Comparison of ENCODE assay signal across 25 mouse cellular contexts in genomic region chr11:98012831-98013230, GRCm38 (mm10). TPM values are rescaled to one million over a fixed set of nuclear protein-coding genes. Genes with fewer than 3 reads are reported as not detected.
DNase-seq lines count a peak whose midpoint lies in the region; ATAC-seq and TF ChIP-seq lines count a peak whose summit lies in the region.
"Had no signal": no experiment of that assay in that cellular context is flagged by ENCODE, and none has a peak within 500 bp of the region (broad histone marks: within the 10 kb centered on the region; RNA-seq: fewer than 3 reads in every experiment).

No protein-coding gene starts in this region.

- 81% methylated on average over 10 of the region's 10 CpGs for WGBS in embryonic facial prominence, embryonic 10.5 days
- WGBS in midbrain, embryonic 14.5 days: 84% methylated on average over 10 of the region's 10 CpGs

- H3K4me1 ChIP-seq in ES-Bruce4 (ENCODE audit: control insufficient read depth, insufficient read depth, low read length): no peaks in the 10 kb centered on the region
- peaks cover 2 to 17% of the 10 kb centered on the region in 2 experiments; a peak in 3 of 4 replicates for H3K4me1 ChIP-seq in ES-E14 (ENCODE audit: control insufficient read depth in 2 of 2, insufficient read depth in 2 of 2, low read length in 2 of 2, poor library complexity in 1 of 2)
- peaks cover 18% of the 10 kb centered on the region for H3K4me1 ChIP-seq in embryonic facial prominence, embryonic 10.5 days
- no peaks in the 10 kb centered on the region for H3K4me1 ChIP-seq in midbrain, embryonic 14.5 days (ENCODE audit: control insufficient read depth, insufficient read depth, low read length)
- H3K4me1 ChIP-seq: hindbrain, embryonic 15.5 days had no signal

- no peak for TF ChIP-seq POLR2A in ES-Bruce4 (IDR thresholded peaks at IDR 0.05; ENCODE audit: insufficient read depth, low read length)

- in situ Hi-C loops in ES-E14 (cut with MboI; ENCODE audit: low sequenced_read_pairs in 2 of 2, unreplicated experiment in 2 of 2): no loop called here

- H3K27ac ChIP-seq in left cerebral cortex, adult 2 months: peak overlapping the region; percentile 66
- H3K27ac ChIP-seq in ES-Bruce4 (ENCODE audit: insufficient read depth, low read length) (no peak overlapping the region), ES-E14 (ENCODE audit: insufficient read depth, low read depth, low read length, poor library complexity, severe bottlenecking) (peak overlapping the region; percentile 38; the same call in 1 of the 2 replicates)
- no peak overlapping the region for H3K27ac ChIP-seq in embryonic facial prominence, embryonic 10.5 days (replicated peaks)
- no peak overlapping the region for H3K27ac ChIP-seq in midbrain, embryonic 14.5 days (replicated peaks; ENCODE audit: low read depth, low read length)
- H3K27ac ChIP-seq: forebrain, embryonic 10.5 days; heart, embryonic 10.5 days; hindbrain, embryonic 12.5 days; hindbrain, embryonic 15.5 days had no signal

- H3K9me3 ChIP-seq in ES-Bruce4 (replicated peaks; ENCODE audit: control insufficient read depth, insufficient read depth, low read length, poor library complexity, severe bottlenecking) (no peaks in the 10 kb centered on the region), ES-E14 (ENCODE audit: control insufficient read depth, insufficient read depth, low read depth, low read length) (no peaks in the 10 kb centered on the region)
- H3K9me3 ChIP-seq in embryonic facial prominence, embryonic 10.5 days: no peaks in the 10 kb centered on the region
- H3K9me3 ChIP-seq in midbrain, embryonic 14.5 days (ENCODE audit: control insufficient read depth, low read length): no peaks in the 10 kb centered on the region
- H3K9me3 ChIP-seq: forebrain, embryonic 10.5 days; heart, embryonic 10.5 days; hindbrain, embryonic 12.5 days; hindbrain, embryonic 15.5 days had no signal

- H3K27me3 ChIP-seq in ES-Bruce4 (ENCODE audit: control insufficient read depth, insufficient read depth, low read length, poor library complexity, severe bottlenecking): no peaks in the 10 kb centered on the region
- peaks cover 17% of the 10 kb centered on the region for H3K27me3 ChIP-seq in embryonic facial prominence, embryonic 10.5 days (replicated peaks; ENCODE audit: low read depth, poor library complexity, severe bottlenecking)
- no peaks in the 10 kb centered on the region for H3K27me3 ChIP-seq in midbrain, embryonic 14.5 days (ENCODE audit: control insufficient read depth, insufficient read depth, low read length)
- H3K27me3 ChIP-seq: hindbrain, embryonic 12.5 days; hindbrain, embryonic 15.5 days had no signal

- H3K36me3 ChIP-seq in ES-Bruce4 (ENCODE audit: control insufficient read depth, insufficient read depth, low read length, poor library complexity, severe bottlenecking) (no peaks in the 10 kb centered on the region), ES-E14 (ENCODE audit: control insufficient read depth, insufficient read depth, low read length, poor library complexity, severe bottlenecking) (peaks cover 22% of the 10 kb centered on the region; the same call in 1 of the 2 replicates)
- peaks cover 69% of the 10 kb centered on the region for H3K36me3 ChIP-seq in embryonic facial prominence, embryonic 10.5 days (replicated peaks)
- peaks cover 91% of the 10 kb centered on the region for H3K36me3 ChIP-seq in midbrain, embryonic 14.5 days (ENCODE audit: control insufficient read depth, insufficient read depth, low read length)

- H3K9ac ChIP-seq in ES-Bruce4 (ENCODE audit: low read depth, poor library complexity, severe bottlenecking): no peak overlapping the region
- peak overlapping the region; percentile 48; the same call in 1 of the 2 replicates for H3K9ac ChIP-seq in ES-E14 (ENCODE audit: insufficient read depth, low read depth, low read length, poor library complexity, severe bottlenecking)
- no peak overlapping the region for H3K9ac ChIP-seq in midbrain, embryonic 14.5 days (replicated peaks; ENCODE audit: low read length)
- H3K9ac ChIP-seq: forebrain, postnatal 0 days; hindbrain, embryonic 12.5 days; hindbrain, embryonic 15.5 days had no signal

- intact Hi-C loops in left cerebral cortex, adult 2 months (cut with DNase I): no loop called here
- intact Hi-C loops in left cerebral cortex, postnatal 36 days (cut with DNase I): no loop called here

- TF ChIP-seq CTCF in left cerebral cortex, adult 2 months (IDR thresholded peaks at IDR 0.05): no peak
- TF ChIP-seq CTCF in ES-Bruce4 (IDR thresholded peaks at IDR 0.05; ENCODE audit: low read depth, low read length): no peak

- DNase-seq in left cerebral cortex, adult 2 months (ENCODE audit: extremely low spot score in 1 of 2, low spot score in 2 of 2): peak in 1 of 2 experiments; percentile 13
- DNase-seq in left cerebral cortex, postnatal 36 days (ENCODE audit: low spot score in 2 of 2): no peak
- no peak for DNase-seq in ES-E14 (ENCODE audit: low read depth, low spot score)
- DNase-seq in embryonic facial prominence, embryonic 10.5 days (ENCODE audit: low spot score): no peak
- no peak for DNase-seq in midbrain, embryonic 14.5 days
- DNase-seq in cerebellum, adult 11 months: no peak
- DNase-seq: adrenal gland, adult 2 months; adrenal gland, postnatal 14 days; cerebellum, adult 11-12 months; cerebellum, adult 8-10 months; cerebellum, postnatal 10 days; cerebellum, postnatal 36 days; embryo, embryonic 11 days; forebrain, postnatal 0 days; gastrocnemius, postnatal 25 days; heart, adult 18-20 months had no signal

- no peak for TF ChIP-seq EP300 in ES-Bruce4 (IDR thresholded peaks at IDR 0.05; ENCODE audit: insufficient read depth, low read depth, low read length)

- H3K4me2 ChIP-seq in midbrain, embryonic 14.5 days (ENCODE audit: low read length): no peak overlapping the region
- H3K4me2 ChIP-seq: hindbrain, embryonic 12.5 days; hindbrain, embryonic 15.5 days had no signal

- no peak overlapping the region for H3K4me3 ChIP-seq in left cerebral cortex, adult 2 months
- H3K4me3 ChIP-seq in ES-Bruce4 (ENCODE audit: low read depth, low read length) (peak overlapping the region; percentile 48), ES-E14 (ENCODE audit: insufficient read depth in 1 of 2, low read depth in 1 of 2, low read length in 2 of 2, poor library complexity in 1 of 2, severe bottlenecking in 1 of 2) (peak overlapping the region; percentile 16 to 55)
- 0 out of 2 replicates have a peak overlapping the region, but pooled peaks have one; percentile 16 for H3K4me3 ChIP-seq in embryonic facial prominence, embryonic 10.5 days
- no peak overlapping the region for H3K4me3 ChIP-seq in midbrain, embryonic 14.5 days (replicated peaks; ENCODE audit: low read depth, low read length)
- H3K4me3 ChIP-seq: forebrain, embryonic 10.5 days; hindbrain, embryonic 12.5 days; hindbrain, embryonic 15.5 days had no signal

- no peak for ATAC-seq in midbrain, embryonic 14.5 days (ENCODE audit: low FRiP score, low TSS enrichment)
- ATAC-seq: CD4-positive, CD25-positive, alpha-beta regulatory T cell, adult 4 months; forebrain, embryonic 14.5 days; forebrain, postnatal 0 days; intestine, postnatal 0 days had no signal

TF ChIP-seq in ES-E14, 5 proteins besides CTCF, POLR2A, EP300 and RAD21 (continues in another document):
- TF ChIP-seq CHD2 (IDR thresholded peaks at IDR 0.05; ENCODE audit: low read depth, low read length) (no peak), MAFK (IDR thresholded peaks at IDR 0.05; ENCODE audit: insufficient read depth, low read depth, low read length) (no peak), HCFC1 (IDR thresholded peaks at IDR 0.05; ENCODE audit: borderline replicate concordance, insufficient read depth, low read length) (no peak), ZC3H11A (IDR thresholded peaks at IDR 0.05; ENCODE audit: borderline replicate concordance, low read depth, low read length) (no peak)

RNA-seq across cellular contexts. Expression of gene Cacnb1, which starts 10.0 kb away (rescaled TPM):
- 100 to 1,000 TPM; 150 to 170 TPM for total RNA-seq in left cerebral cortex, adult 2 months (2021)
- 100 to 1,000 TPM; 149 to 163 TPM for total RNA-seq in left cerebral cortex, postnatal 36 days (2021)
- 5.2 and 6.3 TPM in 2 replicates for polyA plus RNA-seq in ES-Bruce4 (2011; ENCODE audit: insufficient read depth, insufficient read length, low read depth, missing spikeins)
- 6.2 and 12.0 TPM in 2 replicates for total RNA-seq in ES-E14 (2012; rRNA removed)
- polyA plus RNA-seq in embryonic facial prominence, embryonic 10.5 days (2016; fragmentation: Nextera tagmentation; extraction: Ambion mirVana): 5.3 and 5.7 TPM in 2 replicates
- 40.6 and 61.2 TPM in 2 replicates for polyA plus RNA-seq in midbrain, embryonic 14.5 days (2014; fragmentation: Nextera tagmentation; extraction: Ambion mirVana)

RNA-seq across cellular contexts. Expression of gene Rpl19, which starts 13.7 kb away (rescaled TPM):
- 100 to 1,000 TPM; 560 to 591 TPM for total RNA-seq in left cerebral cortex, adult 2 months (2021)
- total RNA-seq in left cerebral cortex, postnatal 36 days (2021): 100 to 1,000 TPM; 524 to 620 TPM
- polyA plus RNA-seq in ES-Bruce4 (2011; ENCODE audit: insufficient read depth, insufficient read length, low read depth, missing spikeins): 2,020 and 2,244 TPM in 2 replicates
- total RNA-seq in ES-E14 (2012; rRNA removed): 3,222 and 3,264 TPM in 2 replicates
- polyA plus RNA-seq in embryonic facial prominence, embryonic 10.5 days (2016; fragmentation: Nextera tagmentation; extraction: Ambion mirVana): 1,206 and 1,219 TPM in 2 replicates
- 685 and 710 TPM in 2 replicates for polyA plus RNA-seq in midbrain, embryonic 14.5 days (2014; fragmentation: Nextera tagmentation; extraction: Ambion mirVana)

RNA-seq across cellular contexts. Expression of gene Arl5c, which starts 16.9 kb away (rescaled TPM):
- total RNA-seq in left cerebral cortex, adult 2 months (2021): 1 to 10 TPM; 1.2 TPM
- total RNA-seq in left cerebral cortex, postnatal 36 days (2021): 1 to 10 TPM in 1 of 2 experiments, under 1 TPM in 1; 0.93 to 1.7 TPM
- polyA plus RNA-seq in ES-Bruce4 (2011; ENCODE audit: insufficient read depth, insufficient read length, low read depth, missing spikeins): 2.8 and 3.6 TPM in 2 replicates
- total RNA-seq in ES-E14 (2012; rRNA removed): 2.9 and 4.4 TPM in 2 replicates
- polyA plus RNA-seq in embryonic facial prominence, embryonic 10.5 days (2016; fragmentation: Nextera tagmentation; extraction: Ambion mirVana): 15.6 and 19.2 TPM in 2 replicates
- polyA plus RNA-seq in midbrain, embryonic 14.5 days (2014; fragmentation: Nextera tagmentation; extraction: Ambion mirVana): 7.1 and 12.1 TPM in 2 replicates

RNA-seq across cellular contexts. Expression of gene Plxdc1, which starts 26.6 kb away (rescaled TPM):
- 10 to 100 TPM; 35.2 to 37.1 TPM for total RNA-seq in left cerebral cortex, adult 2 months (2021)
- total RNA-seq in left cerebral cortex, postnatal 36 days (2021): 10 to 100 TPM; 26.3 to 39.3 TPM
- 3.0 and 3.3 TPM in 2 replicates for polyA plus RNA-seq in ES-Bruce4 (2011; ENCODE audit: insufficient read depth, insufficient read length, low read depth, missing spikeins)
- 2.5 and 4.3 TPM in 2 replicates for total RNA-seq in ES-E14 (2012; rRNA removed)
- 0.07 and 0.13 TPM in 2 replicates for polyA plus RNA-seq in embryonic facial prominence, embryonic 10.5 days (2016; fragmentation: Nextera tagmentation; extraction: Ambion mirVana)
- 0.96 and 1.2 TPM in 2 replicates for polyA plus RNA-seq in midbrain, embryonic 14.5 days (2014; fragmentation: Nextera tagmentation; extraction: Ambion mirVana)
- polyA plus RNA-seq: heart, embryonic 10.5 days had no signal

RNA-seq across cellular contexts. Expression of gene Stac2, which starts 40.4 kb away (rescaled TPM):
- total RNA-seq in left cerebral cortex, adult 2 months (2021): 10 to 100 TPM; 97.3 to 99.9 TPM
- total RNA-seq in left cerebral cortex, postnatal 36 days (2021): 100 to 1,000 TPM in 1 of 2 experiments, 10 to 100 TPM in 1; 69.6 to 102 TPM
- polyA plus RNA-seq in ES-Bruce4 (2011; ENCODE audit: insufficient read depth, insufficient read length, low read depth, missing spikeins): 5.6 and 9.6 TPM in 2 replicates
- total RNA-seq in ES-E14 (2012; rRNA removed): 2.1 and 3.8 TPM in 2 replicates
- polyA plus RNA-seq in embryonic facial prominence, embryonic 10.5 days (2016; fragmentation: Nextera tagmentation; extraction: Ambion mirVana): 0.25 and 0.47 TPM in 2 replicates
- polyA plus RNA-seq in midbrain, embryonic 14.5 days (2014; fragmentation: Nextera tagmentation; extraction: Ambion mirVana): 2.9 and 4.1 TPM in 2 replicates
- total RNA-seq: hematopoietic stem cell, adult 5-6 weeks had no signal
- polyA plus RNA-seq: CD4-positive, CD25-positive, alpha-beta regulatory T cell, adult 4 months had no signal

Comparison
In these comparisons a context has a peak if more than half of its experiments do, and no peak if none do; other contexts are left out.
1. H3K27ac ChIP-seq: peak in left cerebral cortex, adult 2 months (single experiment) and ES-E14 (single experiment); none in ES-Bruce4 (single experiment), embryonic facial prominence, embryonic 10.5 days (single experiment) and midbrain, embryonic 14.5 days (single experiment).
2. H3K4me3 ChIP-seq: peak in ES-Bruce4 (single experiment), ES-E14 (2 of 2) and embryonic facial prominence, embryonic 10.5 days (single experiment); none in left cerebral cortex, adult 2 months (single experiment) and midbrain, embryonic 14.5 days (single experiment).
3. RNA of gene Cacnb1, which starts 10.0 kb away (total RNA-seq): 150 to 170 TPM in left cerebral cortex, adult 2 months and 149 to 163 TPM in left cerebral cortex, postnatal 36 days; 6.2 to 12.0 TPM in ES-E14; every median in the first group is over 10 times any median in the second.